Mouse (Mus musculus) cortical plate, adult 2 months (tissue): ENCODE results near the gene Dennd2c.

Experiments
- CTCF ChIP-seq: fragments of 200-500 bp; IDR thresholded peaks from 2 replicates; pipeline ENCODE4 v1.5.1; 2011; ENCODE audit warnings: mild to moderate bottlenecking, control low read depth, low read length; ENCODE audit not compliant: insufficient read depth; ENCODE audit errors: extremely low read depth
- POLR2A ChIP-seq: fragments of 200-500 bp; IDR thresholded peaks from 2 replicates; pipeline ENCODE4 v1.6.1; 2011; ENCODE audit warnings: mild to moderate bottlenecking, low read length, control low read depth; ENCODE audit not compliant: insufficient read depth; ENCODE audit errors: extremely low read depth

DNA sequence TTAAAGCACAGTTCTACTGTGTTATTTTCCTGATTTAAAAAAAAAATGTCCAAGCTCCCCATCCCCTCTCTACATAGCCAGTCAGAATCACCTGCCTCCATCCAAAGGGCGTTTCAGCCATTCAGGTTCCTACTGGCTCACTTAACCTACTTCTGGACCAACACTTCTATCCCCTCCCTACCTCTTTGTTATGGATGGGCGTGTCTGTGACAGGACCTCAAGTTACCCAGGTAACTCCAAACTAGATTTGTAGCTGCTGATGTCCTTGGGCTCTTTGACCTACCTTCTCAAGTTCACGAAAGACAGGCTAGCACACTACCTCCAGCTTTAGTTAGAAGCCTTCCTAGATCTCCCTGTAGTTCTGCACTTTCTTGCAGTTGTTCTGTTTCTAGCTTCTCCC is 16.4 kb upstream of the Dennd2c start:
- TF ChIP-seq POLR2A (no peak), CTCF (no peak)
